11 mouse cellular contexts compared by ENCODE assay signal in the genomic region with DNA sequence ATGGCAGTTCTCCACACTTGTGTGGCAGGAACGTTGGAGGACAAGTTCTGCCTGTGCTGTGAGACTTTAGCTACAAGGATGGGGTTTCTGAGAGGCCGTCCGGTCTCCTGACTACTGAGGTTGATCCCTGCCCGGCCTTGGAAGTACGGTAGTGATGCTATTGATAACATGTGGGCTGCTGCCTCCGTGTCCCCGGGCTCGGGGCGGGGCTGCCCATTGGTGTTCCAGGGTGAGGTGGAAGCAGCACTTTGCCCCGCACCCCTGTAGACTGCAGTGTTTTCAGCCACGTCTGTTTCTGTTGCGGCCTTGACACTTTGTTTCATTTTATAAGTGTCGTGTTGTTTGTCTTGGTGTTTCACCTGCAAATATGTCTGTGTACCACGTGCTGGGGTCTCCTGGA. TPM values are rescaled to one million over a fixed set of nuclear protein-coding genes. Genes with fewer than 3 reads are reported as not detected.
DNase-seq lines count a peak whose midpoint lies in the region; ATAC-seq and TF ChIP-seq lines count a peak whose summit lies in the region.
"Had no signal": no experiment of that assay in that cellular context is flagged by ENCODE, and none has a peak within 500 bp of the region (broad histone marks: within the 10 kb centered on the region; RNA-seq: fewer than 3 reads in every experiment).

No protein-coding gene starts in this region.

- no peak for ATAC-seq in heart, embryonic 15.5 days (replicated peaks; ENCODE audit: insufficient number of reproducible peaks, insufficient read depth, low FRiP score, low read depth)
- ATAC-seq in intestine, postnatal 0 days = peak; percentile 76
- ATAC-seq: midbrain, embryonic 13.5 days had no signal

- peaks cover 8% of the 10 kb centered on the region; the same call in 1 of the 2 replicates for H3K36me3 ChIP-seq in heart, embryonic 15.5 days
- peaks cover 43% of the 10 kb centered on the region for H3K36me3 ChIP-seq in E14TG2a.4 (ENCODE audit: insufficient read depth, low read length)
- peaks cover 11% of the 10 kb centered on the region for H3K36me3 ChIP-seq in intestine, postnatal 0 days (ENCODE audit: control insufficient read depth, insufficient read depth)

- H3K27ac ChIP-seq in heart, embryonic 15.5 days = peak overlapping the region; percentile 71
- peak overlapping the region; percentile 79 for H3K27ac ChIP-seq in intestine, postnatal 0 days (ENCODE audit: low read depth, low read length)
- H3K27ac ChIP-seq: midbrain, embryonic 13.5 days had no signal

- H3K4me2 ChIP-seq in heart, embryonic 15.5 days = no peak overlapping the region
- H3K4me2 ChIP-seq in intestine, postnatal 0 days (replicated peaks; ENCODE audit: low read depth) = peak overlapping the region; percentile 31; the same call in 1 of the 2 replicates
- H3K4me2 ChIP-seq: midbrain, embryonic 13.5 days had no signal

- no peaks in the 10 kb centered on the region for H3K9me3 ChIP-seq in heart, embryonic 15.5 days (replicated peaks)
- H3K9me3 ChIP-seq in E14TG2a.4 (ENCODE audit: low read length) = no peaks in the 10 kb centered on the region
- no peaks in the 10 kb centered on the region for H3K9me3 ChIP-seq in intestine, postnatal 0 days (ENCODE audit: control insufficient read depth)
- H3K9me3 ChIP-seq: midbrain, embryonic 13.5 days had no signal

- 80% methylated on average over 14 of the region's 14 CpGs for WGBS in heart, embryonic 15.5 days
- 42% methylated on average over 14 of the region's 14 CpGs for WGBS in intestine, postnatal 0 days

- H3K9ac ChIP-seq in heart, embryonic 15.5 days = no peak overlapping the region
- H3K9ac ChIP-seq in intestine, postnatal 0 days (ENCODE audit: low read depth, low read length) = no peak overlapping the region
- H3K9ac ChIP-seq: midbrain, embryonic 13.5 days had no signal

- intact Hi-C loops in heart, postnatal 25 days (cut with DNase I) = no loop called here

- TF ChIP-seq CTCF in E14TG2a.4 (conservative IDR thresholded peaks at IDR 0.05; ENCODE audit: low read length) = no peak
- no peak for TF ChIP-seq CTCF in intestine, postnatal 0 days (IDR thresholded peaks at IDR 0.05; ENCODE audit: low read depth)

- H3K4me1 ChIP-seq in heart, embryonic 15.5 days (replicated peaks) = peaks cover 49% of the 10 kb centered on the region
- peaks cover 75% of the 10 kb centered on the region for H3K4me1 ChIP-seq in E14TG2a.4 (replicated peaks; ENCODE audit: low read depth, low read length)
- H3K4me1 ChIP-seq in intestine, postnatal 0 days (replicated peaks; ENCODE audit: control insufficient read depth, insufficient read depth, low read length) = 0 out of 2 replicates have a peak, but pooled peaks cover 7% of the 10 kb centered on the region

- no peaks in the 10 kb centered on the region for H3K27me3 ChIP-seq in heart, embryonic 15.5 days
- H3K27me3 ChIP-seq in E14TG2a.4 (ENCODE audit: insufficient read depth, low read length) = no peaks in the 10 kb centered on the region
- no peaks in the 10 kb centered on the region for H3K27me3 ChIP-seq in intestine, postnatal 0 days (replicated peaks; ENCODE audit: control insufficient read depth, insufficient read depth, low read length)
- H3K27me3 ChIP-seq: midbrain, embryonic 13.5 days had no signal

- no peak overlapping the region for H3K4me3 ChIP-seq in heart, embryonic 15.5 days
- peak overlapping the region; percentile 14; the same call in 1 of the 2 replicates for H3K4me3 ChIP-seq in E14TG2a.4 (replicated peaks; ENCODE audit: low read length)
- H3K4me3 ChIP-seq in intestine, postnatal 0 days (ENCODE audit: low read depth, low read length) = no peak overlapping the region
- H3K4me3 ChIP-seq: midbrain, embryonic 13.5 days had no signal

- DNase-seq in adrenal gland, adult (ENCODE audit: inconsistent age in 2 of 2, low spot score in 1 of 2) = peak; percentile 75 to 82
- no peak for DNase-seq in adrenal gland, postnatal 25 days
- no peak for DNase-seq in heart, postnatal 25 days (ENCODE audit: low spot score)
- DNase-seq in frontal cortex, postnatal 36 days (ENCODE audit: low spot score in 2 of 2) = no peak
- DNase-seq in urinary bladder, postnatal 4 days (ENCODE audit: low spot score in 2 of 2) = no peak
- DNase-seq: kidney, adult 8-10 months; layer of hippocampus, postnatal 36 days had no signal

RNA-seq across cellular contexts. Expression of gene Sec14l1, which starts 21.9 kb away (rescaled TPM):
- total RNA-seq in adrenal gland, postnatal 25 days (2021) = 157 and 195 TPM in 2 replicates
- 42.1 and 48.8 TPM in 2 replicates for polyA plus RNA-seq in heart, embryonic 15.5 days (2015; fragmentation: Nextera tagmentation; extraction: Ambion mirVana)
- 10 to 100 TPM; 71.7 to 74.1 TPM for total RNA-seq in heart, postnatal 25 days (2021)
- polyA plus RNA-seq in intestine, postnatal 0 days (2015; fragmentation: Nextera tagmentation; extraction: Ambion mirVana) = 22.8 and 23.9 TPM in 2 replicates

Comparison
In these comparisons a context has a peak if more than half of its experiments do, and no peak if none do; other contexts are left out.
1. DNase-seq: peak in adrenal gland, adult (2 of 2); none in adrenal gland, postnatal 25 days (single experiment), heart, postnatal 25 days (single experiment), frontal cortex, postnatal 36 days (0 of 2) and urinary bladder, postnatal 4 days (0 of 2).